Mouse (Mus musculus): Measurements from ENCODE around the gene Zfp324.
"Not testable (repeated sequence)": the region's sequence is repeated elsewhere in the genome, so short reads cannot be mapped to it uniquely, and the experiment has no call there.

Zfp324 gene

DNA sequence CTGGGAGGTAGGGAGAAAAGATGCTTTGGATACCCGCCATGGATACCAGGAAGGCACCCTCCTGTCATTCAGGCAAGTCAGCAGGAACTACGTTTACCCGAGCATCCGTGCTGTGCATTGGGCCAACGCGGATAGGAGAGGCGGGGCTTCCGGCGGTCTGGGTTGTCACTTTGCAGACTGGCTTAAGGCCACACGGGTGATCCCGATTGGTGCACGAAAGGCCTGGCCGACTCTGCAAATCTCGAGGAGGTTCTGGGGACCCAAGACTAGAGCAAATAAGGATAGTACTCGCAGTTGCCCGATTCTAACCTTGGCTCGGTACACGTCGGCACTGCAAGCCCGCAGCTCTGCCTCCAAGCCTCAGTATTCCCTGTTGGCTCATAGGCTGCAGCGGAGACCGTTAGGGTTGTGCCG lies at the start of gene Zfp324:
TSS of gene Zfp324 (plus strand) at position 161 of the 414 bp plus-strand sequence.
- peak; percentile 82 for DNase-seq (ENCODE audit: low read depth, low spot score)

DNA sequence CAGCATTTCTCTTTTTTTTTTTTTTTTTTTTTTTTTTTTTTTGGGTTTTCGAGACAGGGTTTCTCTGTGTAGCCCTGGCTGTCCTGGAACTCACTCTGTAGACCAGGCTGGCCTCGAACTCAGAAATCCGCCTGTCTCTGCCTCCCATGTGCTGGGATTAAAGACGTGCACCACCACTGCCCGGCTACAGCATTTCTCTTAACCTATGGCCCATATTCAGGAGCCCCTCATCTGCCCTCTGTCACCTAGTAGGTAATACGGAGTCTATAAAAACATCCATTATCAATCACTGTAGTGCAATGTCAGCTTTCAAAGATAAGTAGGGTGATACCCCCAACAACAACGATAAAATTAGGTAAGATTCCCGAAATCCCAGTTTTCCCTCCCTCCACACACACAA lies 45.1 kb upstream of the Zfp324 start:
- DNase-seq (ENCODE audit: low read depth, low spot score): not testable (repeated sequence)

DNA sequence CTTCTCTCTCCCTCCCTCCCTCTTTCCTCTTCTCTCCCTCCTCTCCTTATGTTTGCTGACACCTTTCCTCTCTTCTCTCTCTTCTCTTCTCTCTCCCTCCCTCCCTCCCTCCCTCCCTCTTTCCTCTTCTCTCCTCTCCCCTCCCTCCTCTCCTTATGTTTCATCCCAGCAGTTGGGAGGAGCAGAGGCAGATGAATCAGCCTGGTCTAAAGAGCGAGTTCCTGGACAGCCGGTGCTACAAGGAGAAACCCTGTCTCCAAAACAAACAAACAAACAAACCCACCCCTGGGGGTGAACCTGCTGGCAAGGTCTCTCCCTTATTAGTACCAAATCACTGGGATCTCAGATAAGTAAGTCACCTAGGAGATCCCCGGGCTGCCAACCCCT lies 44.3 kb upstream of the Zfp324 start:
- DNase-seq (ENCODE audit: low read depth, low spot score): no peak

DNA sequence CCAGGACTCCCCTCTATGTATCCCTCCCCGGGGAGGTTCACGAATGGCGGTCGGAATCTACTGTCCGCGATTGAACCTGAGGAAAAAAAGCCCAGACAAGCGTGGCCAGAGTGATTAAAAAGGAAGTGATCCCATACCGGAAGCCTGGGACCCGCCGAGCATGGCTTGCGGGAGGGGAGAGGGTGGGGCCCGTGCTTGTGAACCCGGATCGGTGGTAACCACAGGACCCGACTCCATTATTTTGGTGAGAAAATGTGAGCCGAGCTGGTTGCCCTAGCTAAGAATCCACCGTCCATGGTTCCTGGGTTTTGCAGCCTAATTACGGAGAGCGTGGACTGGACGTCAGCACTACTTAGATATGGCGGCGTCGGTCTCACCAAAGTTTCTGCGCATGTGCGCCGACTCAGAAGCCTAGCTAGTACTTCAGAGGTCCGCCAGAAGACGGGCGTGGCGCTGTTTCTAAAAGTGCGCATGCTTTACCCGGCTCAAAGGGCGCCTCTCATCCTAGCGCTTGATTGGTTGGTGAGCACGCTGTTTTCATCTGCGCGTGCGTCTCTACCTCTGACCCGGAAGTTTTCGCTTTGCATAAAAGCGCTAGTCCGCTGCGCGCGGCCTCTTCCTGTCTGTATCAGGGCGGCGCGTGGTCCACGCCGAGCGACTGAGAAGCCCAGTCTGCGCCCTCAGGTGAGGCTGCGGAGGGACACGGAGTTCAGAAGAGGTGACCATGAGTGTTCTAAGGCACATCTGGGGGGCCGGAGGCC lies 43.8 kb upstream of the Zfp324 start, which contains the start of gene Rps5:
TSS of gene Rps5 (plus strand) at position 586 of the 761 bp plus-strand sequence.
- DNase-seq (ENCODE audit: low read depth, low spot score): peak; percentile 98

DNA sequence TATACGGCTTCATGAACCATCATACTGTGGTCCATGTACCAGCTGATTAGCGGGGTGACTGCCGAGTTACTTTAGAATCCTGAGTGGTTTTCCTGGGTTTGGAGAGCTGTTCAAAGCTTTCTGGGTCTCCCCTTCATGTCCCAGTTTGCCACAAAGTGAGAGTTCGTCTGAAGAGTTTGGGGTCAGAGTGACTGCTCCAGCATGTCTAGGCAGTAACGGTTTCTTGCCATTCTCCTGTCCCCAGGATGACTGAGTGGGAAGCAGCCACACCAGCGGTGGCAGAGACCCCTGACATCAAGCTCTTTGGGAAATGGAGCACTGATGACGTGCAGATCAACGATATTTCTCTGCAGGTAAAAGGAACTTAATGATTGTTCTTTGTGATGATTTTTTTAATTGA lies 42.9 kb upstream of the Zfp324 start:
- no peak for DNase-seq (ENCODE audit: low read depth, low spot score)

DNA sequence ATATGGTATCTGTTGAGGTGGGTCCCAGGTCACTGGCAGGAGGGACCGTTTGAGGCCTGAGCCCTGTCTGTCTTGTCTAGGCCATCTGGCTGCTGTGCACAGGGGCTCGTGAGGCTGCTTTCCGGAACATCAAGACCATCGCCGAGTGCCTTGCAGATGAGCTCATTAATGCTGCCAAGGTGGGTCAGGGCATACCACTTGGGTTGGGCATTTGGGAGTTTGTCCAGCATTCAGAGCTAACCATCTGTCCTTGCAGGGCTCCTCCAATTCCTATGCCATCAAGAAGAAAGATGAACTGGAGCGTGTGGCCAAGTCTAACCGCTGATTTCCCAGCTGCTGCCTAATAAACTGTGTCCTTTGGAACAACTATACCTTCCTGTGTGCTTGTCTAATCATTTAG lies 39.3 kb upstream of the Zfp324 start:
- DNase-seq (ENCODE audit: low read depth, low spot score): no peak

DNA sequence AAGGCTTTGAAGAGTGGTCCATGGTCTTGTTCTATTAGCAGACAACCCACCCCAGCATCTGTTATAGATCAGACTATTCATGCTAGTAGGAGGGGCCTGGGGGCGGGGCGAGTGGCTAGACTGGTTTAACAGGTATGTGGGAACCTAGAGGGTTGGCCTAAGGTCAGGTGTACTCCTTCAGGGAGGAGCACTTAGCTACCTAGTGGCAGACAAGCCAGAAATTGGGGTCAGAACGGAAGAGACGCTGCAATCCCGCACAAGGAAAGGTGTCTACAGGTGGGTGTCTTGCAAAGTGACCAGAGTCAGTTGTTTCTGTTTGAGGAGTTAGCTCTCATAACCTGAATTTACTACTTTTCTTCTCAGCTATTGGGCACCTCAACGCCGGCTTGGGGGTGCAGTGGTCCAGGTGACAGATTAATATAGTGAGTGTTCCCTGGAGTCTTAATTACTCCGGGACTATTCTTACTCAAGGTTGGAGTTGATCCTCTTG lies 38.4 kb upstream of the Zfp324 start, which contains the start of gene Rnf225:
TSS of gene Rnf225 (plus strand) at position 226 of the 490 bp plus-strand sequence.
- no peak for DNase-seq (ENCODE audit: low read depth, low spot score)

DNA sequence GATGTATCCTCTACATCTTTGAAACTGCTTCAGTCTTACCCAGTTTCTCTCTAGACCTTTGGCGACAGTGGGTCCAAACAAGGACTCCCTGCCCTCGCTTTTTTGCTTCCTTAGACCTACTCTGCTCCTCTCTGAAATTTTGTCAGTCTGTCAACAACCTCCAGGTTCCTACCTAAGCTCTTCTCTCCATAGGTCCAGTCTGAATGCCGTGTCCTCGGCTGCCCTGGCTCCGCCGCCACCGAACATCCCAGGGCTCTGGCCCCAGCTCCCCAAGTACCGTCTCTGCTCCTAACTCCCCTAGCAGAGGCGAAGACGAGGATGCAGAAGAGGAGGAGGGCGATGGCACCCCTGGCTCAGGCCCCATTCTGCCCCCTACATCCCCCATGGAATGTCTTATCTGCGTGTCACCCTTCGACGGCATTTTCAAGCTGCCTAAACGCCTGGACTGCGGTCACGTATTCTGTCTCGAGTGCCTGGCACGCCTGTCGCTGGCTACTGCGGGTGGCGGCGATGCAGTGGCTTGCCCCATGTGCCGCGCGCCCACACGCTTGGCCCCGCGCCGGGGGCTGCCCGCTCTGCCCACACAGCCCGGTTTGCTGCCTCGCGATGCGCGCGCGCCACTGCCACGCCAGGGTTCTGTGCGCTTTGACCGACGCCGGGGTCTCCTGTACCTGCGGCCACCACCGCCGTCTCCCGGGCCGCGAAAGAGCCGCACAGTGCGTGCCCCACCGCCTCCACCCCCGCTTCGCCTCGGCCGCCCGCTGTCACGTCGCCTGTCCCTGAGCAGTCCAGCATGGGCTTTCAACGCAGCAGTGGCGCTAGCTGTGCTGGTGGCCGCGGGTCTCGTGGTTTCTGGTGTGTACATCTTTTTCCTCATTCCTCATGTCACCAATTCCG lies 37.7 kb upstream of the Zfp324 start:
- DNase-seq (ENCODE audit: low read depth, low spot score): no peak

DNA sequence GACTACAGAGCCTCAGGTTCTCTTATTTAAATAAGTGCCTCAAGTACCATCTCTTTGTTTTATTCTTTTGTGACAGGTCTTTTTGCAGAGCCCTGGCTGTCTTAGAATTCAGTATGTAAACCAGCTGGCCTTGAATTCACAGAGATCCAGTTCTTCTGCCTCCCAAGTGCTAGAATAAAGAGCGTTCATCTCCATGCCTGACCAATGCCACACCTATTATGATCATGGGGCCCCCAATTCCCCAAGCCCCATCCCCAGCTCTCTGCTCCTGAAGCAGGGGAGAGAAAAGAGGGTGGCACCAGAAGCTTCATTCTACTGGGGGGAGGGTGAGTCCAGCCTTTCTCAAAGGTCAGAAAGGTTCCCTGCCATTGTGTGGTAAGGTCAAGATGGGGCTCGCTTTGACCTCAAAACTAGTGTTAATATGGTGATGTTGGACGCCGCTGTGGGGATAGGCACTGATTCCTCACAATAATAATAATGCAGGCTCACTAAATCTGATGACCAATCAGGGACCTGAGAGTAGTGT lies 32.0 kb upstream of the Zfp324 start:
- no peak for DNase-seq (ENCODE audit: low read depth, low spot score)

DNA sequence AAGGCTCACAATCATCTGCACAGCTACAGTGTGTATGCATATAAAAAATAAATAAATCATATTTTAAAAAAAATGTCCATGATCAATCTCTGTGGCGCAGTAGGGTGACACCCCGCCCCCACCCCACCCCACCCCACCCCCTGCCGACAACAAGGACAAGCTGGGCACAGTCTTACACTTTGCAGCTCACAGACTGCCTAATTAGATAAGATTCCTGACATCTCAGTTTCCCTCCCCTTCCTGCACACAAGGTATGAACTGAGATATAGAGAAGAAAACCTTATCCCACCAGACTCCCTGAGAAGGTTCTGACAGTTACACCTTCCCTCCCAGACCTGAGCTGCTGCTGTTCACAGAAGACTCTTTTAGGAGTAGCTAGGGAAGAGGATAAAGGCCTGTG lies 30.8 kb upstream of the Zfp324 start:
- no peak for DNase-seq (ENCODE audit: low read depth, low spot score)

DNA sequence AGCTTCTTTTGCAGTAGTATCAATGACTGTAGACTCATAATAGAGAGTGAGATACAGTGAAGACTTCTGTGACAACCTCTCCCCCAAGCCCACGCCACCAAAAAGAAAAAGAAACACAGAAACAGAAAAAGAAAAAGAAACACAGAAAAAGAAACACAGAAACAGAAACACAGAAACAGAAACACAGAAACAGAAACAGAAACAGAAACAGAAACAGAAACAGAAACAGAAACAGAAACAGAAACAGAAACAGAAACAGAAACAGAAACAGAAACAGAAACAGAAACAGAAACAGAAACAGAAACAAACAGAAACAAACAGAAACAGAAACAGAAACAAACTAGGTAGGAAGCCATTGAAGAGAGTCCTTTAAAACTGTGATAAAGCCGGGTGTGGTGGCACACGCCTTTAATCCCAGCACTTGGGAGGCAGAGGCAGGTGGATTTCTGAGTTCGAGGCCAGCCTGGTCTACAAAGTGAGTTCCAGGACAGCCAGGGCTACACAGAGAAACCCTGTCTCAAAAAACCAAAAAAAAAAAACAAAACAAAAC lies 28.3 kb upstream of the Zfp324 start:
- not testable (repeated sequence) for DNase-seq (ENCODE audit: low read depth, low spot score)

DNA sequence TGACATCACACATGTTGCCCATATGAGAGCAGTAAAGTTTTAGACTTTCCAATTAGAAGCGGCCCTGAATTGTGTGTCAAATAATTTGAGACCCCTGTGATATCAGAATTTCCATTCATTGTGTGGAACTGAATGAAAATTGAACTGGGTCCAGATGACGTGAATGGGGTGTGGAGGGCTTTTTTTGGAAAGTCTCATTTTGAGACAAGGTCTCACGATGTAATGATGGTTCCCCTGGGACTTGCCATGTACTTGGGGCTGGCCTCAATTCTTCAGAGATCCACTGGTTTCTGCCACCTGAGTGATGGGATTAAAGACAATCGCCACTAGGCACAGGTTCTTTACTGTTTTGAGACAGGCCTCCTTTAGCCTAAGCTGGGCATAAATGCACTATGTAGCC lies 25.0 kb upstream of the Zfp324 start:
- DNase-seq (ENCODE audit: low read depth, low spot score): no peak

DNA sequence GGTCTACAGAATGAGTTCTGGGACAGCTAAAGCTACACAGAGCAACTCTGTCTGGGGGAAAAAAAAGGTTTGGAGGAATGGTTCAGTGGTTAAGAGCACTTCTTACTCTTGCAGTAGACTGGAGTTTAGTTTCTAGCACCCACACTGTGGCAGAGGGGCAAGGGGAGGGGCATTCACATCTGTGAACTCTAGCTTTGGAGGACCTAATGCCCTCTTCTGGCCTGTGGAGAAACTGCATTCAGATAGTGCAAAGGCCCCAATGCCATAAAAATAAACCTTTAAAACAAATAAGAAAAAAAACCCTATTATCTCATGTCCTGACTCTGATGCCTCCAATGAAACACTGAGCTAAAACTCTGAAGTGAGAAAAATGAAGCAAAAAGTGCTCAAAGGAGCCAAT lies 22.1 kb upstream of the Zfp324 start:
- no peak for DNase-seq (ENCODE audit: low read depth, low spot score)

DNA sequence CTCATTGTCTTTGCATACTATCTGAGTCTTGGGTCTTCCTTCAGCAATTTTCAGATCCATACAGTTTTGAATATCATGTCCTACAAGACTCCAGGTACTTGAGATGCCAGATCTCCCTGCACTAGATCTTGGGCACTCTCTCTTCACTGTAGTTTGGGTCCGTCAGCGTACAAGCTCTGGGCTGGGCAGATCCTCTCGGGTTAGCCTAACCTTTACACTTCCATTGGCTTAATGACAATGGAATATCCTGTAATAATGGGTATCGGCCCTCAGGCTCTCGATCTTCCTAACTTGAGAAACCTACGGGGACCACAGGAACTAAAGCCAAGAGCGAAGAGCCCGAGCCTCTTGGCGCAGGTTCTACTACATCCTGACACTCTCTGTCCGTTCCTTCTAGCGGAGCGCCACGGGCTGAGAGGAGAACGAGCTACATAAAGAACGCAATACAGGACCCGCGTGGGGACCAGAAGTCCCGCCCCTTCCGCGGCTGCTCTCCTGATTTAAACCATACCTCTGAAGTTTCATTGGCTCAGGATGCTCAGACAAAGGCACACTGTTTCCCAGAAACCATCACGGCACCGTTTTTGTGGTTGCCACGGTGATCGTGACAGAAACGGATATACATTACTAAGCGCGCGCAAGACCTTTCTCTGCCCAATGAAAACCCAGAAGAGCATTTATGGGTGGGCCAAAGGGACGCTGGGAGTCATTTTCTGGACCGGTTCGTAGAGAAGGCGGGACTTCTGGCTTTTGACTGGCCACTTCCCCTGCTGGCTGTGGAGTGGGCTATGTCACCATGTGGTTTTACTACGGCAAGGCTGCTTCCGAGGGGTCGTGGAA lies 16.4 kb upstream of the Zfp324 start:
- peak; percentile 98 for DNase-seq (ENCODE audit: low read depth, low spot score)

DNA sequence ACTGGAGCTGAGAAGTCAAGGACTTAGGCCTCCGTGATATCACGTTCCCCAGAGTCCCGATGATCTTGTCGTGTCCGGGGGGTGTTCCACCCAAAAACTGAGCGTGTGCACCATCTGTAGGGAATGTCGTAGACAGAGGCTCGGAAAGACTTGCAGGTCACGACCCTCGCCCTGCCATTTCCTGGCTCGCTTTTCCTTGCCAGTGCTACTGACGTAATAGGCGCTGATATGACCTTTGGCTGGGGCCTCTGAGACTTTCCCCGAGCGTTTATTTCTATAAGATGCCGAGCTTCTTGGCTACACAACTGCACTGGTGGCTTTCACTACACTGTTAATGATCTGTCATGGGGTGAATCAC lies 15.8 kb upstream of the Zfp324 start:
- DNase-seq (ENCODE audit: low read depth, low spot score): no peak

DNA sequence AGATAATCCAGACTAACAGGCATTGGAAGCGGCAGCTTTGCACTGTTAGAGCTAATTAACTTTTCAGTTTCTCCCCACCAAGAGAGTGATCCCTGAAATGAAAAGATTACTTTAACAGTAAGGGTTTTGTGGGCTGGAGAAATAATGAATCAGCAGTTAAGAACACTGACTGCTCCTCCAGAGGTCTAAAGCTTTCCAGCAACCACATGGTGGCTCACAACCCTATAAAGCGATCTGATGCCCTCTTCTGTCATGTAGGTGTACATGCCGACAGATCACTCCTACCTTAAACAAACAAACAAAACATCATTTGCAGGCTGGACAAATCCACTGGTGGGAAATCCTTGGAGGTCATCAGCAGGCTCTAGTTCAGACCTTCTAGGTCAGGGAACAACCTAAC lies 10.7 kb upstream of the Zfp324 start:
- DNase-seq (ENCODE audit: low read depth, low spot score): no peak

DNA sequence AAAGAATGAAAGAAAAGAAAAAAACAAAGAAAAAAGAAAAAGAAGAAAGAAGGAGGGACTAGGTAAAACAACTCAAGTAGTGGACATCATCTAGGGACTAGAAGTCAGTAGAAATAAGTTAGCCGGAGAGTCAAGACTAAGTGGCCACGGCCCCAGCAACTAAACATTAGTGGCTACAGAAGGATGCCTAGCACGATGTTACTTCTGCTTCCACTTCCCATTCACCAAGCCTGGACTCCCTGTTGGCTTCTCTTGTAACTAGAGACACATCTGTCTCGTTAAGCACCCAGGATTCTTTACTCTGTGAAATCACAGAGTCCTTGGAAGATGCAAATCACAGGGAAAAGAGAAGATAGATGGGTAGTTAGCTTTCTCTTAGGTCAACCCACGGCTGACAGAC lies 8.1 kb upstream of the Zfp324 start:
- DNase-seq (ENCODE audit: low read depth, low spot score): no peak

DNA sequence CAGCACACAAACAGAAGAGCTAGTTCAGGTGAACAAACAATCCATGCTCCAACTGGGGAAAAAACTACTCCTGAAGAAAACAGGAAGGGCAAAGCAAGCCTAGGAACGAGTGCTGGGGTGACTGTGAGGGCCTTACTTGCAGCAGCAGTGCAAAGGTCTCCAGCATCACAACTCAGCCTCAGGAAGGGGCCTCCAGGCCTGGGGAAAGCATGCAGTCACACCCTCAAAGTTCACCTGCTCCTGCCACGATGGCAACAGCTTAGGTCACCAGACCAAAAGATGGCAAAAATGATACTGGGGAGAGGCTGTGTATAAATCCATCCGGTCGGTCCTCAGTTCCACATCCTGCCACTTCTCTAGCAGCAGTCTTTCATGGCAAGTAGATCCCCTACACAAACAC lies 6.7 kb upstream of the Zfp324 start:
- no peak for DNase-seq (ENCODE audit: low read depth, low spot score)

DNA sequence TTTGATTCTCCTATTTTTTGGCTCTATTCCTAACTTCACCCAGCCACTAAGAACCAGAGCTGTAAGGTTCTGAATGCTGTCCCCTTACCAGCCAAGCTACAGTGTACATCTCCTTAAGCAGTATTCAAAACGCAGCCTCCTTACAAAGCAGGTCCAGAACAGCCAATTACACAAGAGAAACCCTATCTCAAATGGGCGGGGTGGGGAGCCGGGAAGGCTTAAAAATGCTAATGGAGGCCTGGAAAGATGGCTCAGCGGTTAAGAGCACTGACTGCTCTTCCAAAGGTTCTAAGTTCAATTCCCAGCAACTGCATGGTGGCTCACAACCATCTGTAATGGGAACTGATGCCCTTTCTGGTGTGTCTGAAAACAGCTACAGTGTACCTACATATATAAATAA lies 5.9 kb upstream of the Zfp324 start:
- no peak for DNase-seq (ENCODE audit: low read depth, low spot score)

DNA sequence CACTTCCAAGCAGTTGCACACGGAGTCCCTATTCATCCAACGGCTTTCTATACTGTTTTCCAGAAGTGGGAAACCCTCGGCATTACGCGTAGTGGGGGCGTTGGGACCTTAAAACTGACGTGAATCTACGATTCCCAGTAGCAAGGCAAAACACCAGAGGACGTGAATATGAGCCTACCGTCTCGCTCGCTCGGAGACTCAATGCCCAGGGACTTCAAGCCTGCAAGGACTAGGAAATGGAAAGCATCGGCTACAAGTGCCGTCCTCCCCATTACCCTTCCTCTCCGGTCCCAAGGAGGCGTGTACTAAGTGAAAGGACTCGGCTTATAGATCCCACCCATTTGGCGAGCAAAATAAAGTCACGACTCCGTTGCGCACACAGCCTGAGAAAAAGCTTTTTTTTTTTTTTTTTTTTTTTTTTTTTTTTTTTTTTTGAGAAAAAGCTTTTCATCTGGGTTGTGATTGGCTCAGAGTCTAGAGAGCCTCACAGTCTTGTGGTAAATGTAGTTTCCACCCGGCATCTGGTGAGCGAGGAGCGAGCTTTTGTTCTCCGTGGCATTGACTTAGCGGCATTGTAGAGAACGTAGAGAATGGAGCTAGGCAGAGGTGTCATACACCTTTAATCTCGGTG lies 4.0 kb upstream of the Zfp324 start:
- peak; percentile 83 for DNase-seq (ENCODE audit: low read depth, low spot score)
